Mouse (Mus musculus) liver, postnatal 0 days (tissue): ENCODE measurements around the gene Cops6.
A peak's percentile ranks its signal among the peaks of the same experiment; 100 is the strongest.

Experiments used
- CTCF ChIP-seq: sonication (generic); IDR thresholded peaks from 2 replicates; pipeline ENCODE4 v1.5.1; 2016; ENCODE audit warnings: antibody characterized with exemption, low read depth
- EP300 ChIP-seq: IDR thresholded peaks from 2 replicates; pipeline ENCODE4 v1.6.1; 2016; ENCODE audit warnings: antibody characterized with exemption, low read depth, mild to moderate bottlenecking

- TF ChIP-seq CTCF, result no peak
- TF ChIP-seq EP300, result peak; percentile 60; the same call in 1 of the 2 replicates
These were observed 33.2 kb downstream of the Cops6 start, which contains the start of gene Mblac1 for GRCm38 (mm10) chr5:138193771-138194727.
